Mouse (Mus musculus) midbrain, embryonic 16.5 days (tissue): ENCODE results near the gene B3gnt2. TPM values are rescaled to one million over a fixed set of nuclear protein-coding genes. Genes with fewer than 3 reads are reported as not detected.

Experiments used
- ATAC-seq: fragments of 200-750 bp; cut with Nextera tagmentation; 2 replicates; pipeline ENCODE4 v1.8.0; 2017; ENCODE audit warnings: moderate TSS enrichment
- H3K27ac ChIP-seq: fragments of 300-500 bp; sonication (generic); 2 replicates; pipeline ENCODE4 v1.5.1; 2014; ENCODE audit warnings: mild to moderate bottlenecking, low read length, mixed read lengths
- H3K27me3 ChIP-seq: fragments of 300-500 bp; sonication (generic); 2 replicates; pipeline ENCODE4 v1.6.1; 2014; ENCODE audit warnings: low read depth, low read length, mixed read lengths; ENCODE audit not compliant: control insufficient read depth, insufficient read depth
- H3K36me3 ChIP-seq: fragments of 300-500 bp; sonication (generic); 2 replicates; pipeline ENCODE4 v1.6.1; 2014; ENCODE audit warnings: mild to moderate bottlenecking, low read length, moderate library complexity, mixed read lengths; ENCODE audit not compliant: control insufficient read depth, insufficient read depth
- H3K4me1 ChIP-seq: fragments of 300-500 bp; sonication (generic); 2 replicates; pipeline ENCODE4 v1.6.1; 2014; ENCODE audit warnings: mild to moderate bottlenecking, low read length, mixed read lengths; ENCODE audit not compliant: control insufficient read depth, insufficient read depth
- H3K4me2 ChIP-seq: fragments of 300-500 bp; sonication (generic); 2 replicates; pipeline ENCODE4 v1.6.1; 2014; ENCODE audit warnings: mild to moderate bottlenecking, low read length, mixed read lengths
- H3K4me3 ChIP-seq: fragments of 300-500 bp; sonication (generic); 2 replicates; pipeline ENCODE4 v1.5.1; 2014; ENCODE audit warnings: low read depth, mild to moderate bottlenecking, low read length, moderate library complexity, mixed read lengths
- H3K9ac ChIP-seq: fragments of 300-500 bp; sonication (generic); 2 replicates; pipeline ENCODE4 v1.6.1; 2014; ENCODE audit warnings: low read depth, low read length, mixed read lengths
- H3K9me3 ChIP-seq: fragments of 300-500 bp; sonication (generic); replicated peaks from 2 replicates; pipeline ENCODE4 v1.6.1; 2014; ENCODE audit warnings: mild to moderate bottlenecking, low read length, mixed read lengths; ENCODE audit not compliant: control insufficient read depth, poor library complexity, severe bottlenecking
- WGBS: fragments of 180-500 bp; shearing (Covaris S2); extraction: QIAGEN DNeasy Blood & Tissue Kit; methylation state at CpG from one replicate; pipeline ENCODE4 v1.1.7; 2014; 5-methylcytosine and 5-hydroxymethylcytosine counted together
- polyA plus RNA-seq: library from polyadenylated mRNA; unstranded; fragments of >200 nt; fragmentation: Nextera tagmentation; extraction: Ambion mirVana; gene quantifications from 2 replicates; pipeline ENCODE4 v1.2.1, GENCODE M21; 2015

The B3gnt2 gene
- polyA plus RNA-seq, 1 experiment from 2014 or later: 3.5 TPM

GRCm38 (mm10) chr11:22875279-22875678, 14.5 kb upstream of the B3gnt2 start:
- no peaks in the 10 kb centered on the region for H3K27me3 ChIP-seq
- peak; percentile 92 for ATAC-seq
- H3K4me3 ChIP-seq: no peak overlapping the region
- WGBS: 23% methylated on average over 4 of the region's 4 CpGs
- H3K36me3 ChIP-seq: no peaks in the 10 kb centered on the region
- H3K9me3 ChIP-seq: no peaks in the 10 kb centered on the region
- H3K27ac ChIP-seq: peak overlapping the region; percentile 66
- H3K4me1 ChIP-seq: peaks cover 17% of the 10 kb centered on the region
- no peak overlapping the region for H3K9ac ChIP-seq
- H3K4me2 ChIP-seq: no peak overlapping the region

GRCm38 (mm10) chr11:22874747-22875146, 14.0 kb upstream of the B3gnt2 start:
- ATAC-seq: peak; percentile 54
- 24% methylated on average over 6 of the region's 6 CpGs for WGBS
- Histone ChIP-seq H3K9ac (0 out of 2 replicates have a peak overlapping the region, but pooled peaks have one; percentile 17), H3K36me3 (no peaks in the 10 kb centered on the region), H3K27ac (peak overlapping the region; percentile 66), H3K4me1 (peaks cover 17% of the 10 kb centered on the region), H3K4me2 (no peak overlapping the region), H3K27me3 (no peaks in the 10 kb centered on the region), H3K4me3 (no peak overlapping the region), H3K9me3 (no peaks in the 10 kb centered on the region)

DNA sequence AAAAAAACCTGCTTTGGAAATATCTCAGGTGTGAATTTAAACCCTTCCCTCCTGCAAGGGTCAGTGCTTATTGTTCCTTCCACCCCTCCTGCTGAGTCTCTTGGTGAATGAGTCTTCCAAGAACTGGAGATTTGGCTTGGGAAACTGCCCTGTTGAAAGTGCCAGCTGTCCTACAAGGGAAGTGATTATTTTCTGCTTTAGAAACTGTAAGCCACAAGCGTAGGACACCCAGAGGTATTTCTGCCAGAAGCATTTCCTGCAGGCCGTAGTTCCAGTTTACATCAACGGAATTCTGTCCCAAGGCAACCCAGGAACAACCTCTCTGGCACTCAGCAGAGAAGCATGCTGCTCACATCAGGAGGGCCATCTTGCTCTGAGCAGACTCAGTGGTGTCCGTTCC, 12.6 kb upstream of the B3gnt2 start:
- no peak overlapping the region for H3K27ac ChIP-seq
- no peaks in the 10 kb centered on the region for H3K9me3 ChIP-seq
- WGBS: 44% methylated on average over 4 of the region's 4 CpGs
- no peaks in the 10 kb centered on the region for H3K27me3 ChIP-seq
- no peak overlapping the region for H3K4me3 ChIP-seq
- ATAC-seq: no peak
- no peak overlapping the region for H3K4me2 ChIP-seq
- no peaks in the 10 kb centered on the region for H3K36me3 ChIP-seq
- H3K9ac ChIP-seq: no peak overlapping the region
- peaks cover 17% of the 10 kb centered on the region for H3K4me1 ChIP-seq

GRCm38 (mm10) chr11:22872307-22872680, 11.5 kb upstream of the B3gnt2 start:
- Histone ChIP-seq H3K4me2 (no peak overlapping the region), H3K4me1 (peaks cover 17% of the 10 kb centered on the region), H3K27me3 (no peaks in the 10 kb centered on the region), H3K27ac (no peak overlapping the region), H3K9ac (no peak overlapping the region), H3K9me3 (no peaks in the 10 kb centered on the region), H3K36me3 (no peaks in the 10 kb centered on the region), H3K4me3 (no peak overlapping the region)
- WGBS: 51% methylated on average over 4 of the region's 4 CpGs
- no peak for ATAC-seq

GRCm38 (mm10) chr11:22871628-22872306, 11.0 kb upstream of the B3gnt2 start:
- no peak overlapping the region for H3K27ac ChIP-seq
- ATAC-seq: no peak
- WGBS: 63% methylated on average over 7 of the region's 7 CpGs

GRCm38 (mm10) chr11:22868582-22868981, 7.8 kb upstream of the B3gnt2 start:
- H3K36me3 ChIP-seq: no peaks in the 10 kb centered on the region
- no peak overlapping the region for H3K9ac ChIP-seq
- H3K9me3 ChIP-seq: no peaks in the 10 kb centered on the region
- WGBS: 87% methylated on average over 8 of the region's 8 CpGs
- H3K4me3 ChIP-seq: no peak overlapping the region
- no peak for ATAC-seq
- no peak overlapping the region for H3K27ac ChIP-seq
- peaks cover 2% of the 10 kb centered on the region; the same call in 1 of the 2 replicates for H3K27me3 ChIP-seq
- no peak overlapping the region for H3K4me2 ChIP-seq
- H3K4me1 ChIP-seq: no peaks in the 10 kb centered on the region

More at GRCm38 (mm10) chr11:22871628-22872306, 11.0 kb upstream of the B3gnt2 start:
- no peaks in the 10 kb centered on the region for H3K27me3 ChIP-seq
- peaks cover 17% of the 10 kb centered on the region for H3K4me1 ChIP-seq
- no peaks in the 10 kb centered on the region for H3K36me3 ChIP-seq
- H3K4me3 ChIP-seq: no peak overlapping the region
- no peak overlapping the region for H3K9ac ChIP-seq
- no peaks in the 10 kb centered on the region for H3K9me3 ChIP-seq
- H3K4me2 ChIP-seq: no peak overlapping the region

DNA sequence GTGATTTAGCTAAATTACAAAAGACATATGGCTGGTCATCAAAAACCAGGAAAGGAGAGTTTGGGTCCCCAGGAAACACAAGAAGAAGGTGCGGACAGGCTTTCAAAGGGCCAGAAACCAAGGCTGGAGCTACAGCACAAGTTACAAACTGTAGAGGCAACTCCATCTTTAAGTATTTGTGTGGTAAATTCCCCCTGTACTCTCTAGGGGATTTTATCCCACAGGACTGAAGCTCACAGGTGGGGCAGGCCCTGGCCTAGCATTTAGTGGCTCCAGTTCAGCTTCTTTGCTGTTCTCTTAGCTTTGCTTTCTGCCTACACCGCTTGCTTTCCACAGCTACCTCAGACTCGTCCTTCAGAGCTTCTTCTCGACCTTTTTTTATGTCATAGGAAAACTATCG, 6.9 kb upstream of the B3gnt2 start:
- peaks cover 6% of the 10 kb centered on the region for H3K27me3 ChIP-seq
- H3K27ac ChIP-seq: no peak overlapping the region
- 93% methylated on average over 5 of the region's 5 CpGs for WGBS
- no peak overlapping the region for H3K9ac ChIP-seq
- no peak for ATAC-seq
- H3K4me1 ChIP-seq: no peaks in the 10 kb centered on the region
- H3K36me3 ChIP-seq: no peaks in the 10 kb centered on the region
- H3K4me2 ChIP-seq: no peak overlapping the region
- H3K9me3 ChIP-seq: no peaks in the 10 kb centered on the region
- H3K4me3 ChIP-seq: no peak overlapping the region

DNA sequence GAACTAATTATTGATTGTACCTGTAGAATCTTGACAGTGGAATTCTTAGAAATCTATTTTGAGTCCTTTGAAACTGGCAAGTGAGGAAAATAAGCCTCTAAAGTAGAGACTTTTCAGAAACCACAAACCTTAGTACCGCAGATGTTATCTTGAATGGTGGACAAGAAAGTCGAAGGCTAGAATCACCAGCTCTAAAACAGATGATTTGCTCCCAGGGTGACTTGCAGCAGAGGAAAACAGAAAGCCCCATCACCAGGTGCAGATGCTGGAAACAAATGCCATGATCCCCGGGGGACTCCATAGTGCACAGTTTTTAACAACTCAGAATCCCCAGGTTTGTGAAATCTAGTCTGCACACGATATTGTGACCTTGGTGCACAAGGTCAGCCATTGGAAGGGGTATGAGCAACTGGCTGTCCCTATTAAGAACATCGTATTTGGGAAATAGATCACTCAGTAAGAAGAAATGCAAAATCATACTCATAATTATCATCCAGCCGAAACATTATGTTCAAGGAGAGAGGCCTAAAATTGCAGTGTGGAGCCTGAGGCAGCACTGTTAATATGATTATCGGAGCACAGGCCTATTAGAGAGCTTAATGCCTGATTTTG, 5.0 kb upstream of the B3gnt2 start:
- H3K9ac ChIP-seq: no peak overlapping the region
- no peak for ATAC-seq
- 79% methylated on average over 7 of the region's 7 CpGs for WGBS
- H3K4me2 ChIP-seq: no peak overlapping the region
- H3K9me3 ChIP-seq: no peaks in the 10 kb centered on the region
- no peaks in the 10 kb centered on the region for H3K4me1 ChIP-seq
- peaks cover 17% of the 10 kb centered on the region for H3K27me3 ChIP-seq
- H3K27ac ChIP-seq: no peak overlapping the region
- H3K36me3 ChIP-seq: no peaks in the 10 kb centered on the region
- H3K4me3 ChIP-seq: no peak overlapping the region

GRCm38 (mm10) chr11:22864305-22865060, 3.7 kb upstream of the B3gnt2 start:
- no peak for ATAC-seq
- H3K27ac ChIP-seq: no peak overlapping the region
- WGBS: 50% methylated on average over 8 of the region's 8 CpGs
- H3K27me3 ChIP-seq: peaks cover 28% of the 10 kb centered on the region
- no peak overlapping the region for H3K9ac ChIP-seq
- no peak overlapping the region for H3K4me3 ChIP-seq
- H3K36me3 ChIP-seq: no peaks in the 10 kb centered on the region
- H3K4me1 ChIP-seq: peaks cover 7% of the 10 kb centered on the region
- no peak overlapping the region for H3K4me2 ChIP-seq
- no peaks in the 10 kb centered on the region for H3K9me3 ChIP-seq
